Mouse (Mus musculus): ENCODE results near the gene Adamtsl3. TPM values are rescaled to one million over a fixed set of nuclear protein-coding genes. Genes with fewer than 3 reads are reported as not detected.

Adamtsl3 gene
- total and polyA plus RNA-seq, 2 experiments from 2014 or later = 1.2 to 4.2 TPM

- DNase-seq (ENCODE audit: low spot score) (no peak), ATAC-seq (ENCODE audit: low FRiP score) (no peak)
- Histone ChIP-seq H3K36me3 (ENCODE audit: insufficient read depth, low read length) (no peaks in the 10 kb centered on the region), H3K27ac (ENCODE audit: low read depth, low read length) (no peak overlapping the region), H3K9ac (replicated peaks; ENCODE audit: low read length, poor library complexity, severe bottlenecking) (no peak overlapping the region), H3K27me3 (ENCODE audit: insufficient read depth, low read length) (no peaks in the 10 kb centered on the region), H3K9me3 (ENCODE audit: low read length) (no peaks in the 10 kb centered on the region), H3K4me1 (ENCODE audit: insufficient read depth, low read length) (no peaks in the 10 kb centered on the region), H3K4me3 (ENCODE audit: low read depth, low read length) (no peak overlapping the region), H3K4me2 (ENCODE audit: low read depth, low read length, poor library complexity, severe bottlenecking) (no peak overlapping the region)
- 83% methylated on average over 5 of the region's 5 CpGs for whole genome bisulfite sequencing
- TF ChIP-seq CTCF (IDR thresholded peaks at IDR 0.05) = no peak
Measured at GRCm38 (mm10) chr7:82361127-82361526, 25.6 kb downstream of the Adamtsl3 start.

DNA sequence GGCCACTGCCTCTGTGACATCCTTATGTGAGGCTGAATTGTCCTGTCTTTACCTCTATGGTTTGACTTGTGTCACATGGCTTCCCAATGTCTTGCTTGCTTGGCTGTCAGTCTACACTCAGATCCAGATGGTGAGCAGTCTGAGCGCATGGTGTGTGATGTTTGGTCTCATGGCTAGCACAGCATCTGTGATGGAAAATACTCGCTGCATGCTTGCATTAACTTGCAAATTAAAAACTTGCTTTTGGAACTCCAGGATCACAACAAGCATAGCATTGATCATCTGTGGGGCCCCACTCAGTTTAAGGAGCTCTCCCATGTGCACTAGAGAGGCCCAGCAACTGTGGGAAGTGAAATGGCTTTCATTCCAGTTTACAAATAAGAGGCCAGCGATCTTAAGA, 29.1 kb downstream of the Adamtsl3 start:
- WGBS = 88% methylated on average over 3 of the region's 3 CpGs
- ATAC-seq (ENCODE audit: low FRiP score) (no peak), DNase-seq (ENCODE audit: low spot score) (no peak)
- TF ChIP-seq CTCF (IDR thresholded peaks at IDR 0.05) = no peak
- Histone ChIP-seq H3K9me3 (ENCODE audit: low read length) (no peaks in the 10 kb centered on the region), H3K4me3 (ENCODE audit: low read depth, low read length) (no peak overlapping the region), H3K9ac (replicated peaks; ENCODE audit: low read length, poor library complexity, severe bottlenecking) (no peak overlapping the region), H3K27me3 (ENCODE audit: insufficient read depth, low read length) (no peaks in the 10 kb centered on the region), H3K27ac (ENCODE audit: low read depth, low read length) (no peak overlapping the region), H3K36me3 (ENCODE audit: insufficient read depth, low read length) (no peaks in the 10 kb centered on the region), H3K4me1 (ENCODE audit: insufficient read depth, low read length) (no peaks in the 10 kb centered on the region), H3K4me2 (ENCODE audit: low read depth, low read length, poor library complexity, severe bottlenecking) (no peak overlapping the region)

DNA sequence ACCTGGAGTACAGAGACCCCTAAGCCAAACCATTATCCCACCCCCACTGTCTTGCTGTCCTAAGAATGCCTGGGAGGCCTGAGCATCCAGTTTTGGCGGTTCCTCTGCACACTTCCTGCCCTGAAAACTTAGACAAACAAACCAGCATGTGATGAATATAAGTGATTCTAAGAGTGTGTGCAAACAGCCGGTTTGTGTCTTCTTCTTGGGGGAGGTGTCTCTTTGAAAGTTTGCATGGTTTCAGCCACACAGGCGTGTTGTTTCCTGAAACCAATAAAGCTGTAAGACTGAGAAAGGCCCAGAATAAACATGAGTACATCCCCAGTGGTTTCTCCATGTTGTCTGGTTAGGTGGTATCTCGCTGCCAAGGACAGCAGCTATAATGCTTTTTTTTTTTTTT, 30.6 kb downstream of the Adamtsl3 start:
- H3K9me3 ChIP-seq (ENCODE audit: low read length) = no peaks in the 10 kb centered on the region
- WGBS = 81% methylated on average over 4 of the region's 4 CpGs
- no peak for ATAC-seq (ENCODE audit: low FRiP score)

GRCm38 (mm10) chr7:82366471-82366870, 31.0 kb downstream of the Adamtsl3 start:
- Histone ChIP-seq H3K4me1 (ENCODE audit: insufficient read depth, low read length) (no peaks in the 10 kb centered on the region), H3K9ac (replicated peaks; ENCODE audit: low read length, poor library complexity, severe bottlenecking) (no peak overlapping the region), H3K27me3 (ENCODE audit: insufficient read depth, low read length) (no peaks in the 10 kb centered on the region), H3K36me3 (ENCODE audit: insufficient read depth, low read length) (no peaks in the 10 kb centered on the region), H3K27ac (ENCODE audit: low read depth, low read length) (no peak overlapping the region), H3K9me3 (ENCODE audit: low read length) (no peaks in the 10 kb centered on the region), H3K4me3 (ENCODE audit: low read depth, low read length) (no peak overlapping the region), H3K4me2 (ENCODE audit: low read depth, low read length, poor library complexity, severe bottlenecking) (no peak overlapping the region)
- TF ChIP-seq CTCF (IDR thresholded peaks at IDR 0.05) = no peak
- ATAC-seq (ENCODE audit: low FRiP score) = no peak
- 87% methylated on average over 5 of the region's 5 CpGs for WGBS
- DNase-seq (ENCODE audit: low spot score) = no peak

More for the DNA sequence above, 30.6 kb downstream of the Adamtsl3 start:
- Histone ChIP-seq H3K27me3 (ENCODE audit: insufficient read depth, low read length) (no peaks in the 10 kb centered on the region), H3K9ac (replicated peaks; ENCODE audit: low read length, poor library complexity, severe bottlenecking) (no peak overlapping the region), H3K36me3 (ENCODE audit: insufficient read depth, low read length) (no peaks in the 10 kb centered on the region), H3K4me2 (ENCODE audit: low read depth, low read length, poor library complexity, severe bottlenecking) (no peak overlapping the region), H3K4me3 (ENCODE audit: low read depth, low read length) (no peak overlapping the region), H3K4me1 (ENCODE audit: insufficient read depth, low read length) (no peaks in the 10 kb centered on the region), H3K27ac (ENCODE audit: low read depth, low read length) (no peak overlapping the region)
- DNase-seq (ENCODE audit: low spot score) = no peak
- TF ChIP-seq CTCF (IDR thresholded peaks at IDR 0.05) = no peak

DNA sequence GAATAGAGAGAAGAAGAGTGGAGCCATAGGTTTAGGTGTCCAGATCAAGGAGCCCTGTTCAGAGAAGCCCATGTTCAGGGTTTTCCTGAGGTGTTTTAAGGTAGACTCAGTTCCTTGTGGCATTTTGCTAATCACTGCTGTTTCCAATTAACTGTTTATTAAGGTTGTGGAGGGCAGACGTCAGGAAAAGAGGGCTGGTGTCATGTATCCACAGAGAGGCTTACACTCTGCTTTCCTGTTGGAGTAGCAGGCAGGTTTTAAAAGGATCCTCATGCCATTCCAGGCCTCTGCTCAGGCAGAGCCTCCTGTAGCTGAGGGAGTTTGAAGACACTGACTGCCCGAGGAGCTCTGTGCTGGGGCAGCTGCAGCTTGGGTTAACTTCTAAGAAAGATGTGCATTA, 32.6 kb downstream of the Adamtsl3 start:
- no peak overlapping the region for H3K4me2 ChIP-seq (ENCODE audit: low read depth, low read length, poor library complexity, severe bottlenecking)
- no peaks in the 10 kb centered on the region for H3K9me3 ChIP-seq (ENCODE audit: low read length)
- no peaks in the 10 kb centered on the region for H3K36me3 ChIP-seq (ENCODE audit: insufficient read depth, low read length)
- 67% methylated on average over 2 of the region's 2 CpGs for WGBS
- DNase-seq (ENCODE audit: low spot score) (no peak), ATAC-seq (ENCODE audit: low FRiP score) (no peak)
- H3K9ac ChIP-seq (replicated peaks; ENCODE audit: low read length, poor library complexity, severe bottlenecking) = no peak overlapping the region
- no peak overlapping the region for H3K4me3 ChIP-seq (ENCODE audit: low read depth, low read length)
- no peaks in the 10 kb centered on the region for H3K4me1 ChIP-seq (ENCODE audit: insufficient read depth, low read length)
- no peak overlapping the region for H3K27ac ChIP-seq (ENCODE audit: low read depth, low read length)
- TF ChIP-seq CTCF (IDR thresholded peaks at IDR 0.05) = no peak
- H3K27me3 ChIP-seq (ENCODE audit: insufficient read depth, low read length) = no peaks in the 10 kb centered on the region

DNA sequence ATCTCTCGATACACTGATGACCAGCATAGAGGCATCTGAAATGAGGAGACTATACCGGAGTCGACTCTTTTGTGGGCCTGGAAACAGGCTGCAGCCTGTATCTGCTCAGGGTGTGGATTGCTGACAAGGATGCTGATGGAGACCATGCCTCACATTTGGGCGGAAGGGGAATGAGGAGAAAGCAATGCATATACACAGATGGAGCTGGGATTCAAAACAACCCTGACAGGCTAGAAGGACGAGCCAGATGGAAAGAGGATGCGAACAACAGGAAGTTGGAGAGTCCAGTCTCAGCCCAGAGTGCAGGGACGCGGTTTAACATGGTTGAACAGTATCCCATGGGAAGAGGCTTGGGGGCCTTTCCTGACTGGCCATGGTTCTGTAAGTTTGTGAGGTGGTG, 34.6 kb downstream of the Adamtsl3 start:
- no peaks in the 10 kb centered on the region for H3K27me3 ChIP-seq (ENCODE audit: insufficient read depth, low read length)
- ATAC-seq (ENCODE audit: low FRiP score) (no peak), DNase-seq (ENCODE audit: low spot score) (no peak)
- no peak overlapping the region for H3K4me3 ChIP-seq (ENCODE audit: low read depth, low read length)
- no peak overlapping the region for H3K4me2 ChIP-seq (ENCODE audit: low read depth, low read length, poor library complexity, severe bottlenecking)
- no peaks in the 10 kb centered on the region for H3K36me3 ChIP-seq (ENCODE audit: insufficient read depth, low read length)
- no peaks in the 10 kb centered on the region for H3K4me1 ChIP-seq (ENCODE audit: insufficient read depth, low read length)
- TF ChIP-seq CTCF (IDR thresholded peaks at IDR 0.05) = no peak
- no peaks in the 10 kb centered on the region for H3K9me3 ChIP-seq (ENCODE audit: low read length)
- no peak overlapping the region for H3K9ac ChIP-seq (replicated peaks; ENCODE audit: low read length, poor library complexity, severe bottlenecking)
- no peak overlapping the region for H3K27ac ChIP-seq (ENCODE audit: low read depth, low read length)
- WGBS = 89% methylated on average over 8 of the region's 8 CpGs
